Mouse (Mus musculus) embryo, embryonic 11.5 days (tissue): Measurements from ENCODE around the gene Krtap4-1.

Experiments used
- DNase-seq: peaks from one replicate; pipeline ENCODE4 v3.0.0-alpha.2; 2012; ENCODE audit warnings: low read depth, low spot score

The Krtap4-1 gene

DNA sequence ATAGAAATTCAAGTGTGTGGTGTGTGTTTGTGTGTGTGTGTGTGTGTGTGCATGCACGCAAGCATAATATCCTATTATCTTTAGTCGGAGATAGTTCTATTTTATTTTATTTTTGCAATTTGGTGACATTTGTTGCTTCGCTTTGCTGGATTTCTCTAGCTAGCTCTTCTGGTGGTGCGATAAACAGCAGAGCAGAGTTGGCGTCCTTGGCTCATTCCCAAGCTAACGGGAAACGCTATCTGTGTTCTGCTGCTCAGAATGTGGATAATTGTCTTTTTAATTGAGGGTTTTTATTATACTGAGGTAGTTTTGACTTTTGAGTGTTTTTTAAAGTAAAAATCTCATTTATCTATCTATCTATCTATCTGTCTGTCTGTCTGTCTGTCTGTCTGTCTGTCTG is 42.9 kb downstream of the Krtap4-1 start:
- DNase-seq: no peak

DNA sequence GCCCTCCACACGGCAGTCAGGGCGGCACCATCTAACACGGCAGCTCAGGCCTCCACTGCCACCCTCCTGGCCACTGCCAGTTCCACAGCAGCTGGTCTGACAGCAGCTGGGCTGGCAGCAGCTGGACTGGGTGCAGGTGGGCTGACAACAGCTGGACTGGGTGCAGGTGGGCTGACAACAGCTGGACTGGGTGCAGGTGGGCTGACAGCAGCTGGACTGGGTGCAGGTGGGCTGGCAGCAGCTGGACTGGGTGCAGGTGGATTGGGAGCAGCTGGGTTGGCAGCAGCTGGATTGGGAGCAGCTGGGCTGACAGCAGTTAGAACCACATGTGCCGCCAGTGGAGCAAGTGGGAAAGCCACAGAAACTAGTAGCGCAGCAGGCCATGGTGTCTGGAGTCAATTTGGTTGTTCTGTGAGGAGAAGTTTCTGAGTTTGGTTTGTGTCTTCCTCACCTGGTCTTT is 44.8 kb downstream of the Krtap4-1 start, which contains the start of gene Krtap1-4:
Gene Krtap1-4 (minus strand): TSS at position 410 of the 460 bp plus-strand sequence.
- DNase-seq: no peak

- DNase-seq: no peak
These were observed 46.5 kb downstream of the Krtap4-1 start for GRCm38 (mm10) chr11:99581564-99581963.

DNA sequence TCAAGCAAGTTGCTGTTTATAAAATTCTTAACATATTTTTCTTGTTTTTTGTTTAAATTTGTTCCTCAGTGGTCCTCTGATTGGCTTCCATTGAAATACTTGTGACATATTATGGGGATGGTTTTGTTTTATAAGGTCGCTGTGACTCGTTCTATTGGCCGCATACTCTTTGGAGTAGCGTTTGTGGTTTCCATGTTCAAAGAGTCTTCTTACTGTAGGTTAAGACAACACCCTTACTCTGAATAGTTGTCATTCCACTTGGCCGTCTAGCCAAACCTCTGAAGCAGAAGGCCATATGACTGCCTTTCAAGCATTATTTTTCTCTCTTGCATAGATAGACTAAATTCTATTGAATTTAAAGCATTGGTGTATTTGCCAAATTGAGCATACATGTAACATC is 47.0 kb downstream of the Krtap4-1 start:
- no peak for DNase-seq

- DNase-seq: no peak
These were observed 47.4 kb downstream of the Krtap4-1 start, which contains the start of gene Krtap1-5 for GRCm38 (mm10) chr11:99580636-99581035. Gene Krtap1-5, minus strand, starts transcription at chr11:99581016.
